Mouse (Mus musculus) cerebellum, adult 2 months (tissue): ENCODE measurements around the gene Sytl1.

ENCODE experiments used
- CTCF ChIP-seq: fragments of 200-500 bp; IDR thresholded peaks from 2 replicates; pipeline ENCODE4 v1.5.1; 2011; ENCODE audit warnings: low read depth, mild to moderate bottlenecking, control low read depth, low read length, moderate library complexity, borderline replicate concordance; ENCODE audit not compliant: insufficient read depth
- POLR2A ChIP-seq: fragments of 200-500 bp; IDR thresholded peaks from 2 replicates; pipeline ENCODE4 v1.6.1; 2011; ENCODE audit warnings: low read length, control low read depth, borderline replicate concordance; ENCODE audit not compliant: insufficient read depth

DNA sequence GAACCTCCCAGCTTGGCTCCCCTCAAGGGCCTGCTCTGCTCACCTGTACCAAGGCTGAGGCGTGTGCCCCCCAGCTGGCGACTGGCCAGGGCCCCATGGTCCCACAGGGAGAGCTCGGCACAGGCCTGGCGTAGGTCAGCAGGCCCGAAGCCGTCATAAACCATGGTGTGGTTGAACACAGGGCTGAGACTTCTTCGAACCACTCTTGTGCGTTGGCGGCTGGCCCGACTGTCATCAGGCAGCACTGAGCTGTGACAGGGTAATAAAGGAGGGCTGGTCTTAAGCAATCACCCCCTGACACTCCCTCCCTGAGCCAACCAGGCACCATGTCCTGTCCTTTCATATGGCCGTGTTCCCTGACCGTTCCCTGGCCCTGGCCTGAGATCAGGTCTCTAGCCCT, 9.5 kb downstream of the Sytl1 start:
- TF ChIP-seq CTCF (no peak), POLR2A (no peak)
